Mouse (Mus musculus): ENCODE results near the gene Kcne1.

Kcne1 gene

DNA sequence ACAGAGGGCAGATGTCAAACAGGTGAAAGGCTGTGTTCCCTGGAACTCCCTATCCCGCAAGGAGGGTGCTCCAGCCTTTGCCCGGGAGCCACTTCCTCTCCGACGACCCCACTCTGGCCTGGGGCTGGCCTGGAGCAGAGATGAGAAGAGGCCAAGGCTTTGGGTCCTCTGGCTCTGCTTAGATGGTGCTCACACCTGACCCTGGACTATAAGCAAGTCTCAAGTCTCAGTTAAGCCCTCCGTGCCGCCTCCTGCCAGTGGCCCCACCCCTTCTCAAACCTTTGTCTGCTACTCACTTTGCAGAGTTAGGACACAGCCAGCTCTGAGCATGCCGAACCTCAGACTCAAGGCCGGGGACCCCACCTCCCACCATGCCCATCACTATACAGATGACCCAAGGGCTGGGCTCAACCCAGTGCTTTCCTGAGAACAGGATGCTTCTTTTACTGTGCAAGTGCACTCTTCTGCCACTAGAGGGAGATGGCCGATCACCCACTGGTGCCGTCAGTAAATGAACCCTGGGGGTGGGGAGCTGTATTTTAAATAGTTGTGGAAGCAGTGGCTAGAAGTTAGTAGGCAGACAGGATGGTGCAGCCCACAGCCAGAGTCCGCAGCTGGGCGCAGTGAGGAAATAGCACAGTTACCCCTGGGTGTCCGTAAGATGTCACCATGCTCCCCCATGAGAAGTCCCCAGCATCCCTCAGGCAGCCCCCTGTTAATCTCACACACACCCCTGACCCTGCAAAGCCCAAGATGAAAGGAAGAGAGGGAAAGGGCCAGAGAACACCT is 45.1 kb downstream of the Kcne1 start:
- intact Hi-C loops (cut with DNase I), result loop anchor here (2.0 kb wide), 1 partner anchor 21 kb away; no protein-coding TSS in a partner anchor

DNA sequence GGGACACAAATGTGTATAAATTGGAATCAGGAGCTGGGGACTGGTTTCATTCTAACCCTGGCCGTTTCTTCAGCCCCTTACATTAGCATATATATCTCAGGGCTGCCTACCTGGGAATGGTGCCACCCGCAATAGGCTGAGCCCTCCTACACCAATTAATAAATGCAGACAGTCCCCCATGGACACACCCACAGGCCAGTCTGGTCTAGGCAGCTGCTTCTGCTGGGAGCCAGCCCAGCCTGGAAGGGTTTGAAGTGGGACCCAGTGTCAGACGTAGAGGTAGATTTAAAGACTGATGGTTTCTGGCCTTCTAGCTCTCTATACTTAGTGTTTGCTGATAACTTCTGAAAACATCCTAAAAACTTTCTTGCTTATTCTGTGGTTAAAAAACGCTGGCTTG is 50.1 kb downstream of the Kcne1 start:
- intact Hi-C loops (cut with DNase I), result no loop called here

- intact Hi-C loops (cut with DNase I), result no loop called here
Observed at GRCm38 (mm10) chr16:92307947-92308346, 51.3 kb downstream of the Kcne1 start.

DNA sequence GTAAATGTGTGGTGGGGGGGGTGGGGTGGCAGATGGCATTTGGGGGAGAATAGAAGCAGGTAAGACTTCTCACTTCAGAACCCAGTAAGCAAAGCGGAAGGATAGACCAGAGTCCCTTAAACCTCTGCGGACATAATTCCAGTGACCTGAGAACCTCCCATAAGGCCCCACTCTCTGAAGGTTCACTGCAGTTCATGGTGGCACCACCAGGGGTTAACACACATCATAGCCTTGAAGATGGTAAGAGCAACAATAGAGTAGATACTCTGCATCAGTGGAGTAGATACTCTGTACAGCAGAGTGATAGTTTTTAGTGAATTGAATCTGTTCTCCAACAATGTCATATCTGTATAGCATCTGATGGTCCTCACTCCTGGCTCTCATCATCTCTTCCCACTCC is 53.7 kb downstream of the Kcne1 start:
- intact Hi-C loops (cut with DNase I), result no loop called here

DNA sequence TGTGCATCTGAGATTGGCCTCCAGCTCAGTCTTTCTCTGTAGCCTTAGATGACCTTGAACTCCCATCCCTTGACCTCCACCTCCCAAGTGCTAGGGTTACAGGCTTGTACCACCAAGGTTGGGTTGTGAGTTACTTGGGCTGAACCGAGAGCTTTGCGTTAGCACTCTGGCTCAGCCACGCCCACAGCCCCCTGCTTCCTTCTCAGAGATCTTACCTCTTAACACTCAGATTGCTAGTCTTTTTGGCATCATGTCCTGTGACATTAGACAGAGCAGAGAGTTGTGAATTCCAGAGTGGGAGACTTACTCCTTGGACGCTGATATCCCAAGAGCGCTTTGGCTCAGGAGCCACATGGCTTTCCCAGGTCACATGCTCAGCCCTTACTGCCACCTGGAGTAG is 56.8 kb downstream of the Kcne1 start:
- intact Hi-C loops (cut with DNase I), result no loop called here

GRCm38 (mm10) chr16:92301989-92302388 is 57.3 kb downstream of the Kcne1 start:
- intact Hi-C loops (cut with DNase I), result no loop called here

DNA sequence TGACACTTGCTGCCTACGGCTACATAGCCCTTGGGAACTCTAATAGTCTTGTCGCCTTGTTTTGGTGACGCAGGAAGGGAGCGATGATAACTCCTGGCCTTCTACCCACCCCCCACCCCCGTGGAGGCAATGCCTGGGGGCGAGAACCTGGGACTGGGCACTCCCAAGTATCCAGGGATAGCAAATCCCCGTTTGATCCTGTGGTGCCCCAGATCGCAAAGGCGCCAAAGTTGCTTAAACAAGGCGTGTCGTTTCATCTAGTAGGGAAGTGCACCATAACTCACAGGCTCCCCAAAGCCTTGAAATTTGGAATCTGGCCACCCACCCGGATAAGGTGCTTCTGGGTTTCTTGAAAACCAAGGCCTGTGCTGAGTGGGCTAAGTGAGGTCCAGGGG is 57.9 kb downstream of the Kcne1 start:
- intact Hi-C loops (cut with DNase I), result no loop called here

DNA sequence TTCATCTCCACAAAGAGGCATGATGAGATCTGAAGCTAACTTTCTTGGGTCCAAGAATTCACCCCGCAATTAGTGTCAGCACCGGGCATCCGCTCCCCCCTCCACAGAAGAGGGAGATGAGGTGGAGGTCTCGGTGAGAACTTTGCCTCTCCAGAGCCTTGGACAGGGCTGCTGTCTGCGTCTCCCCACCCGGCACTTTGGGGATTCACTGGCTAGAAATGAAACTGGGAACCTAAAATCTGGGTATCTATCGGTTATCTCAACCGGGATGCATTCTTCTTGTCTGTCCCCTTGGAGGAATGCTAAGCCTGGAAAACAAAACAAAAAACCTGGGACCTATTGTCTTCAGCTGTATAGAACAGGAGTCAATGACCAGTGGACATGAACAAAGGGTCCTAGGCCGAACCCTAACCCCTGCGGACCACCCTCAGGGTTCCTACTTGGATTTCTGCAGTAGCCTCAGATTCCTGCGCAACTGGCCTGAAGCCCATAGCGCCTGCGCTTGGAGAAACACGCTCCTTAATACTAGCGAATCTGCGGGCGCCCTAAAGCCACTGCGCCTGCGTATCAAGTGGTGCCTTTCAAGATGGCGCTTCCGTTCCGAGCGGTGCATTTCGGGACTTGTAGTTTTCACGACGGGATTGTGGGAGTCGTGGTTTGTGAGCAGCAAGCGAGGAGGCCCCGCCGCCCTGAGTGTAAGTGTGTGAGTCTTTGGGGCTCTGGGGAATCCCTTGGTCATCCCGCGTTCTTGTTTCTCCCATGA is 58.4 kb downstream of the Kcne1 start, which contains the start of gene Smim11:
Smim11 (plus strand) TSS at position 638 of the 763 bp plus-strand sequence.
- intact Hi-C loops (cut with DNase I), result no loop called here

All from adrenal gland (tissue).